Mouse (Mus musculus): ENCODE data around the gene Mrps22. TPM values are rescaled to one million over a fixed set of nuclear protein-coding genes. Genes with fewer than 3 reads are reported as not detected.
A peak's percentile ranks its signal among the peaks of the same experiment; 100 is the strongest.

The Mrps22 gene
- 59.8 and 59.9 TPM in 2 replicates for polyA plus RNA-seq (2015; fragmentation: Nextera tagmentation; extraction: Ambion mirVana)

- H3K4me3 ChIP-seq: peak within 1 kb of the TSS; percentile 89
- peaks cover 12% of the 10 kb centered on the region for H3K4me1 ChIP-seq
- peaks cover 4% of the 10 kb centered on the region; the same call in 1 of the 2 replicates for H3K27me3 ChIP-seq (replicated peaks)
- peak within 1 kb of the TSS; percentile 92 for H3K9ac ChIP-seq
- peaks cover 21% of the 10 kb centered on the region for H3K36me3 ChIP-seq
- ATAC-seq (ENCODE audit: extremely low read depth, insufficient number of reproducible peaks, low FRiP score, low TSS enrichment): peak; percentile 82
- H3K9me3 ChIP-seq: no peaks in the 10 kb centered on the region
- under 1% methylated on average over 44 of the region's 44 CpGs for WGBS
- H3K27ac ChIP-seq (replicated peaks): peak within 1 kb of the TSS; percentile 67
- peak within 1 kb of the TSS; percentile 98 for H3K4me2 ChIP-seq
Observed at GRCm38 (mm10) chr9:98601156-98601836, at the start of gene Mrps22. Gene Mrps22 (minus strand): TSS chr9:98601660.

- Histone ChIP-seq H3K27ac (replicated peaks) (no peak overlapping the region), H3K27me3 (replicated peaks) (peaks cover 7% of the 10 kb centered on the region), H3K9me3 (no peaks in the 10 kb centered on the region), H3K4me3 (no peak overlapping the region), H3K4me1 (no peaks in the 10 kb centered on the region), H3K4me2 (no peak overlapping the region), H3K9ac (no peak overlapping the region), H3K36me3 (no peaks in the 10 kb centered on the region)
- no peak for ATAC-seq (ENCODE audit: extremely low read depth, insufficient number of reproducible peaks, low FRiP score, low TSS enrichment)
- WGBS: 67% methylated on average over 8 of the region's 8 CpGs
Observed at GRCm38 (mm10) chr9:98650547-98650946, 49.1 kb upstream of the Mrps22 start.

- H3K9me3 ChIP-seq: no peaks in the 10 kb centered on the region
- H3K27ac ChIP-seq (replicated peaks): no peak overlapping the region
- no peak overlapping the region for H3K4me3 ChIP-seq
- no peak overlapping the region for H3K9ac ChIP-seq
- no peak overlapping the region for H3K4me2 ChIP-seq
- H3K4me1 ChIP-seq: no peaks in the 10 kb centered on the region
- H3K36me3 ChIP-seq: no peaks in the 10 kb centered on the region
- peaks cover 26% of the 10 kb centered on the region for H3K27me3 ChIP-seq (replicated peaks)
- no peak for ATAC-seq (ENCODE audit: extremely low read depth, insufficient number of reproducible peaks, low FRiP score, low TSS enrichment)
- 75% methylated on average over 12 of the region's 12 CpGs for WGBS
Observed at GRCm38 (mm10) chr9:98647418-98647817, 46.0 kb upstream of the Mrps22 start.

GRCm38 (mm10) chr9:98645750-98646149 lies 44.3 kb upstream of the Mrps22 start:
- Histone ChIP-seq H3K4me2 (no peak overlapping the region), H3K4me3 (no peak overlapping the region), H3K9ac (no peak overlapping the region), H3K27ac (replicated peaks) (no peak overlapping the region), H3K4me1 (no peaks in the 10 kb centered on the region), H3K27me3 (replicated peaks) (peaks cover 32% of the 10 kb centered on the region), H3K36me3 (no peaks in the 10 kb centered on the region), H3K9me3 (no peaks in the 10 kb centered on the region)
- no peak for ATAC-seq (ENCODE audit: extremely low read depth, insufficient number of reproducible peaks, low FRiP score, low TSS enrichment)
- 25% methylated on average over 4 of the region's 4 CpGs for WGBS

GRCm38 (mm10) chr9:98642126-98642525 lies 40.7 kb upstream of the Mrps22 start:
- no peak overlapping the region for H3K4me2 ChIP-seq
- no peaks in the 10 kb centered on the region for H3K4me1 ChIP-seq
- no peak overlapping the region for H3K4me3 ChIP-seq
- no peak for ATAC-seq (ENCODE audit: extremely low read depth, insufficient number of reproducible peaks, low FRiP score, low TSS enrichment)
- peaks cover 39% of the 10 kb centered on the region for H3K27me3 ChIP-seq (replicated peaks)
- H3K9me3 ChIP-seq: no peaks in the 10 kb centered on the region
- H3K36me3 ChIP-seq: no peaks in the 10 kb centered on the region
- H3K27ac ChIP-seq (replicated peaks): no peak overlapping the region
- no peak overlapping the region for H3K9ac ChIP-seq
- WGBS: 52% methylated on average over 6 of the region's 6 CpGs

- no peak overlapping the region for H3K27ac ChIP-seq (replicated peaks)
- no peak overlapping the region for H3K9ac ChIP-seq
- no peak overlapping the region for H3K4me3 ChIP-seq
- H3K9me3 ChIP-seq: no peaks in the 10 kb centered on the region
- peaks cover 16% of the 10 kb centered on the region for H3K27me3 ChIP-seq (replicated peaks)
- ATAC-seq (ENCODE audit: extremely low read depth, insufficient number of reproducible peaks, low FRiP score, low TSS enrichment): no peak
- H3K4me1 ChIP-seq: no peaks in the 10 kb centered on the region
- H3K36me3 ChIP-seq: no peaks in the 10 kb centered on the region
- no peak overlapping the region for H3K4me2 ChIP-seq
- whole genome bisulfite sequencing: 57% methylated on average over 13 of the region's 13 CpGs
Observed at GRCm38 (mm10) chr9:98633287-98634162, 32.1 kb upstream of the Mrps22 start.

GRCm38 (mm10) chr9:98628480-98628879 lies 27.0 kb upstream of the Mrps22 start:
- Histone ChIP-seq H3K9me3 (no peaks in the 10 kb centered on the region), H3K27ac (replicated peaks) (no peak overlapping the region), H3K36me3 (no peaks in the 10 kb centered on the region), H3K4me3 (no peak overlapping the region), H3K4me2 (no peak overlapping the region), H3K27me3 (replicated peaks) (peaks cover 53% of the 10 kb centered on the region), H3K4me1 (no peaks in the 10 kb centered on the region), H3K9ac (no peak overlapping the region)
- 23% methylated on average over 3 of the region's 3 CpGs for WGBS
- ATAC-seq (ENCODE audit: extremely low read depth, insufficient number of reproducible peaks, low FRiP score, low TSS enrichment): no peak

GRCm38 (mm10) chr9:98604896-98605295 lies 3.4 kb upstream of the Mrps22 start:
- H3K4me3 ChIP-seq: no peak overlapping the region
- H3K4me1 ChIP-seq: peaks cover 12% of the 10 kb centered on the region
- no peaks in the 10 kb centered on the region for H3K36me3 ChIP-seq
- 59% methylated on average over 4 of the region's 4 CpGs for WGBS
- ATAC-seq (ENCODE audit: extremely low read depth, insufficient number of reproducible peaks, low FRiP score, low TSS enrichment): no peak
- no peak overlapping the region for H3K9ac ChIP-seq
- H3K27me3 ChIP-seq (replicated peaks): peaks cover 4% of the 10 kb centered on the region; the same call in 1 of the 2 replicates
- H3K27ac ChIP-seq (replicated peaks): no peak overlapping the region
- H3K4me2 ChIP-seq: no peak overlapping the region
- no peaks in the 10 kb centered on the region for H3K9me3 ChIP-seq

- H3K4me1 ChIP-seq: peaks cover 12% of the 10 kb centered on the region
- peak overlapping the region; percentile 98 for H3K4me2 ChIP-seq
- WGBS: 44% methylated on average over 11 of the region's 11 CpGs
- H3K9me3 ChIP-seq: no peaks in the 10 kb centered on the region
- peak overlapping the region; percentile 92 for H3K9ac ChIP-seq
- no peak for ATAC-seq (ENCODE audit: extremely low read depth, insufficient number of reproducible peaks, low FRiP score, low TSS enrichment)
- H3K36me3 ChIP-seq: peaks cover 15% of the 10 kb centered on the region
- H3K4me3 ChIP-seq: peak overlapping the region; percentile 89
- 0 out of 2 replicates have a peak overlapping the region, but pooled peaks have one; percentile 67 for H3K27ac ChIP-seq (replicated peaks)
- peaks cover 4% of the 10 kb centered on the region; the same call in 1 of the 2 replicates for H3K27me3 ChIP-seq (replicated peaks)
Observed at GRCm38 (mm10) chr9:98601837-98602359, 438 bp upstream of the Mrps22 start.

- no peak for ATAC-seq (ENCODE audit: extremely low read depth, insufficient number of reproducible peaks, low FRiP score, low TSS enrichment)
- Histone ChIP-seq H3K4me1 (peaks cover 12% of the 10 kb centered on the region), H3K27me3 (replicated peaks) (peaks cover 4% of the 10 kb centered on the region; the same call in 1 of the 2 replicates), H3K36me3 (peaks cover 32% of the 10 kb centered on the region), H3K9me3 (no peaks in the 10 kb centered on the region), H3K27ac (replicated peaks) (no peak overlapping the region), H3K9ac (no peak overlapping the region), H3K4me3 (peak overlapping the region; percentile 89), H3K4me2 (peak overlapping the region; percentile 98)
- 85% methylated on average over 6 of the region's 6 CpGs for WGBS
Observed at GRCm38 (mm10) chr9:98600094-98600493, 1.4 kb downstream of the Mrps22 start.

GRCm38 (mm10) chr9:98583852-98584251 lies 17.6 kb downstream of the Mrps22 start:
- Histone ChIP-seq H3K4me3 (no peak overlapping the region), H3K27ac (replicated peaks) (no peak overlapping the region), H3K4me2 (no peak overlapping the region), H3K27me3 (replicated peaks) (no peaks in the 10 kb centered on the region), H3K9me3 (no peaks in the 10 kb centered on the region), H3K36me3 (peaks cover 92% of the 10 kb centered on the region), H3K4me1 (no peaks in the 10 kb centered on the region), H3K9ac (no peak overlapping the region)
- no peak for ATAC-seq (ENCODE audit: extremely low read depth, insufficient number of reproducible peaks, low FRiP score, low TSS enrichment)
- 86% methylated on average over 4 of the region's 4 CpGs for WGBS
